Mouse (Mus musculus) heart, postnatal 4 days (tissue): ENCODE results near the gene Ankrd22. TPM values are rescaled to one million over a fixed set of nuclear protein-coding genes. Genes with fewer than 3 reads are reported as not detected.
"Not testable (repeated sequence)": the region's sequence is repeated elsewhere in the genome, so short reads cannot be mapped to it uniquely, and the experiment has no call there.

Source experiments
- DNase-seq: peaks from one replicate; pipeline ENCODE4 v3.0.0; 2021
- total RNA-seq, 2 experiments: library from RNA; stranded (reverse); gene quantifications; 2 replicates each; pipeline ENCODE4 v1.2.3; 2021

The Ankrd22 gene
- not detected for total RNA-seq

GRCm38 (mm10) chr19:34165891-34166290 is at the start of gene Ankrd22:
TSS of gene Ankrd22 (minus strand) at chr19:34166053.
- DNase-seq = no peak

- no peak for DNase-seq
These were observed 48.3 kb upstream of the Ankrd22 start for GRCm38 (mm10) chr19:34214136-34214535.

- DNase-seq = no peak
These were observed 47.4 kb upstream of the Ankrd22 start for GRCm38 (mm10) chr19:34213251-34213645.

DNA sequence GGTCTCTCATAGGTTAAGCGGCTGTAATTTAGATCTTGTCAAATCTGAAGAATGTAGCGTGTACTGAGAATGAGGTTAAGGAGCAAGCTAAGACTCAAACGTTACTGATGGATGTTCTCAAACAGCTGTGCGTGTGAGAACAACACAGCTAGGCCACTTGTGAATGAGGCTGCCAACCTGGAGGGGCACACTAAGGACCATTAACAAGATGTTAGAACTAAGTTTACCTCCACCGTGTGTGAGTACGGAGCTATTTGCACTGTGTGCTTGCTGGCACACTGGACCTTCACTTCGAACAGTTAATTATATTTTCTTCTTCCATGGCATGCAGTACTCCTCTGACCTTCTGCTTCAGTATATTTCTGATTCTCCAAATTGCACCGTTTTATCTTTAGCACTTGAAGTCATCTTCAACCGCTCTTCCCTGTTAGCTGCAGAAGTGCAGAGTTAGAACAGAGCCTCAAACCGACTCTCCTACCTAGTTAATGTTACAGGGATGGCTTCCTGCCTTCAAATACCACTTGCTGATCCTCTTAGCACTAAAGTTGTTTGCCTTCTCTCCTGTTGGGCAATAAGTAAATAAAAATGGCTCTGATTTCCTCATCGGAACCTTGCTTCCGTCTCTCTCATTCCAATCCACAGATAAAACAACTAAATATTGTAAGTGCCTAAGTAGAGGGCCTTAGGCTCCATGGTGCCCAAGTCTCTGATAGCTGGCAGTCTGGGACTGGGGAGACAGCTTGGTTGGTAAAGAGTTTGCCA is 46.8 kb upstream of the Ankrd22 start:
- no peak for DNase-seq

DNA sequence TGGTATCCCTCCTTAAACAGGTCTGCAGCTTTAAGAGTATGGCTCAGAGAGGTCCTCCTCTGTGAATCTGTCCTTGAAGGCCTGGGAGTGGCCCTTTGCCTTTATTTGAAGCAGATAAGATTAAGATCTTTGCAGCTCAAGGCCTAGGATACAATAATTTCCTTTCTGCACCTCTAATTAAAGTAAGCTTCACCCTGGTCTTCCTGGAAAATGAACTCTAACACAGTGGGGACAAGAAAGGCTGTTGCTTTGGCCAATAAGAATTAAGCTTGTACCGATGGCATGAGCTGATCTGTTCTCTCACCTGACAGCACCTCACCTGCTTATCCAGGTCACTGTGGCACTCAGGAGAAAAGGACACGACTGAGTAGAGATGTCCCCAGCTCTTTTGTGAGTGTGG is 45.0 kb upstream of the Ankrd22 start:
- no peak for DNase-seq

DNA sequence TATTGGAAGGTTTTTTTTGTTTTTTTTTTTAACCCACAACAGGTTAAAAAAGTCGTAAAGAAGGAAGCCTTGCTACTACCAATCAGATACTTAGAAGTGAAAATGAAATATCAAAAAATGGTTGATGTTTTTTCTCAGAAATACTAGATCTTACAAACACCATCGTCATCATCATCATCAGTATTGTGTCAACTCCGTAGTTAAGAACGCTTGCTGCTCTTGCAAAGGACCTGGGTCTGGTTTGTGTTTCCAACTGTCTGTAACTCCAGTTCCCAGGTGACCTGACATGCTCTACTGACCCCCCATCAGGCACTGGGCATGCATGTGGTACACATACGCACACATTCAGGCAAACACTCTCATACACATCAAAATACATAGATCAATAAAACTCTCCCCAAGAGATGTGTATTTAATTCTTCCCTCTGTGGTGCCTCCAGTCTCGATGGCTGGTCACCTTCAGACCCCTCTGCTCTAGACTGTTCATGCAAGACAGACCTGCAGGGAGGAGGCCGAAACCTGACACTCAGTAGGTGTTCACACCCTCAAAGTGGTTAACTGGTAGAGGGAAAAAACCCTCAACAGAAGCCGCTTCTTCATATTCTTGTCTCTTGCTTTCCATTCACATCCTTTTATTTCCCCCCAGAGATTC is 44.2 kb upstream of the Ankrd22 start:
- no peak for DNase-seq

- no peak for DNase-seq
These were observed 43.2 kb upstream of the Ankrd22 start for GRCm38 (mm10) chr19:34209031-34209430.

DNA sequence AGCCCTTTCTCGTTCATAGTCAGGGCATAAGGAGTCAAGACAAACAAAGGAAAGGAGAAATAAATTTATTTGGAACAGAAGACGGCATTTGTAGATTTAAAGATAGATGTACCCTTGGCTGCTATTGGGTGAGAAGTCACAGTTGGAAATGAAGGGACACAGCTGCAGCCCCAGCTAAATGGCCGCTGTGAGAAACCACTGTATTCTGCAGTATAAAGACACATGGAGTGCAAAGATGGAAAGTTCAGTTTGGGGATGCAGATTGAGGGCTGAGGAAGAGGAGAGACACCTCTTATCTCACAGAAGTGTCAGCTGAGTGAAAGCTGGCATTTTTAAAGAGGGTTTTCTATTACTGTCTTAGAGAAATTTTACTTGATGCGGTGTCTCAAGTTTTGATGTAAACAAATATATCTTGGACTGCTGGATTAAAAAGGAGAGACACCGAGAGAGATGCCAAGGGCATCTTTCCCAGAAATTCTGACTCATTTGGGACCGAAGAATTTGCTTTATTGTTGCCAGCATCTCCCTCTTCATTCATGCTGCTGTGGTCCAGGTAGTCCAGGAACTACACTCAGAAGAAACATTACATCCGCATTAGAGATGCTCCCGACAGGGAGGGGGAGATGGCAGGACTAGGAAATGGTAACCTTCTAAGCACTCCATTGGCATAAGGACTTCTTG is 41.0 kb upstream of the Ankrd22 start:
- peak; percentile 21 for DNase-seq

GRCm38 (mm10) chr19:34206128-34206527 is 40.3 kb upstream of the Ankrd22 start:
- not testable (repeated sequence) for DNase-seq

DNA sequence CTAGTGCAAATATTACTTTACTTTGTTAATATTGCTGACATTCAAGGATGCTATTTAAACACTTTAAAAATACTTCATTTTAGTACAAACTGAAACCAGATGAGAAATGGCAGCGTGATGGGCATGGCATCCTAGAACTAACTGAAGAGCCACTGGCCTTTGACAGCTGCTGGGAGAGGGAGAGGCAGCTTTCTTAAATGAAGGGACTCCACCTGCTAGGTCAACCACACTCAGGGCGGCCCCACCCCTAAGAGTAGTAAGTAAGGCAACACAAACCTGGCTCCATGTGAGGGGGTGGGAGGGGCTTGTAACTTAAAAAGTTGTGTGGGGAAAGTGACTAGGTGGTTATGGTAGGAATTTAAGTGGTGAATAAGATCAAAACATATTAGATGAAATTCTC is 36.8 kb upstream of the Ankrd22 start:
- DNase-seq = no peak

- no peak for DNase-seq
These were observed 33.6 kb upstream of the Ankrd22 start for GRCm38 (mm10) chr19:34199488-34199887.

- DNase-seq = no peak
These were observed 33.0 kb upstream of the Ankrd22 start for GRCm38 (mm10) chr19:34198901-34199300.

DNA sequence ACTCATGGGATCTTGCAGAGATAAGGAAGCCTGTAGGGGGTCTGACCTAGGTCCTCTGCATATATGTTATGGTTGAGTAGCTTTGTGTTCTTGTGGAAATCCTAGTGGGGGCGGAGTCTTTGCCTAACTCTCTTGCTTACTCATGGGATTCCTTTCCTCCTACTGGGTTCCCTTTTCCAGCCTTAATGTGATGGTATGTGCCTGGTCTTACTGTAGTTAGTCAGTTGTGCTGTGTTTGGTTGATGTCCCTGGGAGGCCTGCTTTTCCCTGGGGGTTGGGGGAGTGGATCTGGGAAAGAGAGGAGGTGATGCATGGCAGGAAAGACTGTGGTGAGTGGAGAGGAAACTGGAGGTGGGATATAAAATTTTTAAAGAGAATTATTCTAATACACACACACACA is 32.2 kb upstream of the Ankrd22 start:
- no peak for DNase-seq

DNA sequence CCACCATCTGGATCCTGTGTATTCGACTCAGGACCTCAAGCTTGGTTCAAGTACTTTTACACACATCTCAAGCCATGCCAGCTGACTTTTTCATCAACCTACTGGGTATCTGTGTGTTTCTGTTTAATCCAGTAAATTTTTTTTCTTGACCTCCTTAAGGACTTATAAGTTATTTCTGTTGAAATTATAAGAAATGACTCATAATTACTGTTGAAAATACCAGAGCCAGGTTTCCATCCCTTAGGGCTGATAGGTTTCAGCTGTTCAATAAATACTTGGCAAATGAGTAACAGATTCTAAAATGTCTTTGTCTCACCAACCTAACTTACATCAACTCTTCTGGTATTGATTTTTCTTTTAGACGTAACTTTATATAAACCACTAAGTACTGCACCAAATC is 29.2 kb upstream of the Ankrd22 start:
- DNase-seq = no peak

DNA sequence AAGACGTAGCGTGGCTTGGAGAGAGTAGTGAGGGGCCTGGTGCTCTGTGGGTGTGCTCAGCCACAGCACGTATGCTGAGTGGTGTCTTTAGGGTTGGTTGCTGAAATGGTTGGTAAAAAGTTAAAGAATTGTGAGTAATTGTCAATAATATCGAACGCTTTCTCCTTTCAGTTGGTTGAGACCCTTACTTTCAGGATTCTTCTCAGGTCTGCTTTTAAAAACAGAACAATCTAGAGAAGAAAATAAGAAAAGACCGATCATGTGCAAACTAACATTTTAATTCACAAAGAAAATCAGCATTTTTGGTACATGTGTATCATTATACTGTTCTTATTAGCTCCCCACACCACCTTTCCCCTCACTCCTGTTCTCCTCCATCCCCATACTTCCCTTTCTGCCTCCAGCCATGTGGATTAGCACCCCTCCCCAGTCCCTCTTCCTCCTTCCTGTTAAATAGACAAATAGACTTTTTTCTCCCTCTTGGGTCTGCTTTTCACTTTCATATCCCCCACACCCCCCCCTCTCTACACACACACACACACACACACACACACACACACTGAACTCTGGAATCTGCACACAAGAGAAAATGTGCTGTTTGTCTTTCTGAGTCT is 28.4 kb upstream of the Ankrd22 start:
- DNase-seq = no peak

DNA sequence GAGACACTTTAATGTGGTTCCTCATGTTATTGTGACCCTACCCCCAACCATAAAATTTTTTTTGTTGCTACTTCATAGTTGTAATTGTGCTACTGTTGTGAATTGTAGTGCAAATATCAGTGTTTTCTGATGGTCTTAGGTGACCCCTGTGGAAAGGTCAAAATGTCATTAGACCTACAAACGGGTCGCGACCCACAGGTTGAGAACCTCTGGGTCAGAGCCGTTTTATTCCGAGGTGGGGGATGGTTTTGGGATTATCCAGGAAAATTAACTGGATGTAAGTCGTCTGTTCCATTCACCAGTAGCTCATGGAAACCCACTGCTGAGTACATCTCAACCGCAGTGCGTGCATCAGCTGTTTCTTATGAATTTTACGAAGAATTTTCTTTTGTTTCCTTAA is 27.8 kb upstream of the Ankrd22 start:
- DNase-seq = no peak

- peak; percentile 29 for DNase-seq
These were observed 27.3 kb upstream of the Ankrd22 start for GRCm38 (mm10) chr19:34193149-34193548.

DNA sequence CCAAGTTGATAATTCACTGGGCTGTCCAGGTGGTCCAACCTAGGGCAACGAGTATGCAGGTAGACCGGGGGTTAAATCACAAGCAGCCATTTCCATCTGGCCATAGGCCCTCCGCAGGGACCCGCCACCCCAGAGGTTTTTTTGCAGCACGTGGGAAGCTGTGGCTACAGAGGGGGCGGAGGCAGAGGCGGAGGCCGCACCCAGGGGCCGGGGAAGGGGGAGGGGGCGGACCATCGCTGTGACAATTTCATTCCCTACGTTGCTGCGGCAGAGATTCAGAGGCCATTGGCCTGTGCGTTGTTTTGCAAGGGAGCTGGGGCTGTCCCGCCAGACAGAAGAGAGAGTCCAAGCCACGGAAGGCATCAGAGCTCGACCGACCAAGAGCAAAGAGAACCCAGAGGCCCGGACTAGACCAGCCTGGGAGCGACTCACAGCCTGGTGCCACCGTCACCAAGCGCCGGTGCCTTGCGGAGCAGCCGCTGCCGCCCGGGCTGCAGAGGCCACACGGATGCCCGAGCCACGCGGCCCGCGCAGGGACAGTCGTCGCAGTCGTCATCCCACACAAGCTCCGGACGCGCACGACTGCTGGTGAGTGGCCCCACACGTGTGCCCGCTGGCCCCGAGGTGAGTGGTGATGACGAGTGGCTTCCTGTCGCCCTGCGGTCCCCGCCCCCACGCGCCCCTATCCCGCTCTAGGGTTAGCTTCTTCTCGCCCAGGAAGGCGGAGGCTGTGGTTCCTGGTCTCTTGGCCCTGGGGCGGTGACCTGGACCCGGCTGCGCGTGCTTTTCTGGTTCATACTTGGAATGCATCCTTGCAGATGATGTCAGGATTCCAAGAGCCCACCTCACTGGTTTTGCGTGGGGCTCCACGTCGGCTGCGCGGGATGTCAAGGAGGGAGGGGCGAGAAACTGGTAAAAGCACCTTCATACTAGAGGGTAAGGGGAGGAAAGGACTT is 26.4 kb upstream of the Ankrd22 start, which contains the start of gene Stambpl1:
TSS of gene Stambpl1 (plus strand) at position 222 of the 956 bp plus-strand sequence.
- peak; percentile 78 for DNase-seq

DNA sequence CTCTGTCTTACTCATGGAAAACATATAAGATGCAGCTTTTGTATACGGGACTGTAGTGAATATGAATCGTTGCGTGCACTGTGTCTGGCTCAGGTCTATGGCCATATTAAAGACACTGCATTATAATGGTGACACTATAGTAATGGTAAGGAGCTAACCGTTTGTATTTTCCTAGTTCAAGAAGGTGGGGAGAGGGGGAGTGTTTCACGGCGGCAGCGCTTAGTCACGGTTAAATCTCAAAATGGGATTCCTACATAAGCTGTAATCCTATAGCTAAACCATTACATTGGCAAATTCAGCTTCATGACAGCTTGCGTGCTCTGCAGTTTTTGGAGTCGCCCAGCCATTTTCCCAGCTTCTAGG is 25.8 kb upstream of the Ankrd22 start:
- DNase-seq = no peak

DNA sequence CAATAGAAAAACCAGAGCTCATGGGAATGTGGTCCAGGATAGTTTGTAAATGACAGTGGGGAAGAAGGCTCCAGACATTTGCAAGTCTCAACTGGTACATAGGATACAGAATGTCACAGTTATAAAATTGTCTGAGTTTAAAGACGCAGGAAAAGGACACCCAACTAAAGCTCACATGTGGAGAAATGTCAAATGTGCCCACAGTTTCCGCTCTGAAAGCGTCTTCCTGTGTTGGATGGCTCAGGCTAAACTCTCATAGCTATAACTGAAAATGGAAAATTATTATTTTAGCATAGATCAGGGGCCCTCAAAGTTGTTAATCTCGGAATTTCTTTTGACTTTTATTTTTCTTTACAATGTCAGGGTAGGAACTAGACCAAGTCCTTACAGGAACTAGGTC is 21.0 kb upstream of the Ankrd22 start:
- no peak for DNase-seq

DNA sequence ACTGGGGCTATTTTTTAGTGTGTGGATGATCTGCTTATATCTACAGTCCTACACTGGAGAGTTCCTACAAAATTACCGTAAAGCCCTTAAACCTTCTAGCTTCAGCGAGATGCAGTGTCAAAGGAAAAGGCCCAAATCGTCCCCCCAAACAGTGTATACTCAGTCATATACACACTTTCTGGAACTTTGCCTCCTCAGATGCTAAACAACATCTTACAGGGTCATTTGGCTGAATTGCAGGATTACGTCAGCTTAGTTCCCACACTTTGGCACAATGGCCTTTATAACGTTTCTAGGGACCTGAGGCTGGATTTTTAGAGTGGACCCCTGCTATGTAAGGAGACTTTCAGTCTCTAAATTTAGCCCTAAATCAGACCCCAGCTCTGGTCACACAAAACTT is 16.6 kb upstream of the Ankrd22 start:
- DNase-seq = no peak

DNA sequence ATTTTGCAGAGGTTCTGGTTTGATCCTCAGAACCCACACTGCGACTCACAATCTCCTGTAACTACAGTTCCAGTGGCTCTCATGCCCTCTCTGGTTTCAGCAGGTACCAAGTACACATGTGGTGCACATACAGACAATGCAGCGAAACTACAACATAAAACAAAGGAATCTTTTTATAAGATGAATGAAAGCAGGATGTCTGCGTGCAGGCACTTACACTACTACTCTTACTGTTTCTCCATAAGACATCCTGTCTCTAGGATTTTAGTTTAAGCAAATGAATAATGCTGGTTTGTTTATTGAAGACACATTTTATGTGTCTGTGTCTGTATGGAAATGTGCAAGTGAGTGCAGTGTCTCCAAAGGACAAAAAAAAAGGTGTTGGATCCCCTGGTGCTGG is 15.4 kb upstream of the Ankrd22 start:
- no peak for DNase-seq
